Mouse (Mus musculus) myocyte (in vitro differentiated cells): ENCODE results near the gene Acer1.

Source experiments
- MAX ChIP-seq: IDR thresholded peaks from one replicate; pipeline ENCODE4 v1.6.1; 2011; ENCODE audit warnings: low read depth, mild to moderate bottlenecking, control low read depth
- MYOD1 ChIP-seq, 3 experiments: IDR thresholded peaks; one replicate each; pipeline ENCODE4 v1.6.1; 2011; ENCODE audit warnings: control low read depth in 2 of 3, low read depth in 2 of 3, mild to moderate bottlenecking in 2 of 3, moderate library complexity in 1 of 3; ENCODE audit not compliant: insufficient read length in 2 of 3, control insufficient read depth in 1 of 3
- MYOG ChIP-seq, 3 experiments: IDR thresholded peaks; one replicate each; pipeline ENCODE4 v1.6.1; 2011; ENCODE audit warnings: control low read depth in 2 of 3, low read depth in 2 of 3, mild to moderate bottlenecking in 2 of 3; ENCODE audit not compliant: insufficient read length in 2 of 3, control insufficient read depth in 1 of 3, insufficient read depth in 1 of 3
- POLR2A ChIP-seq: IDR thresholded peaks from one replicate; pipeline ENCODE4 v1.6.1; 2011; ENCODE audit warnings: low read depth, mild to moderate bottlenecking, control low read depth, moderate library complexity; ENCODE audit not compliant: insufficient read length
- REST ChIP-seq: IDR thresholded peaks from one replicate; pipeline ENCODE4 v1.6.1; 2011; ENCODE audit warnings: mild to moderate bottlenecking, control low read depth, moderate library complexity; ENCODE audit not compliant: insufficient read depth, insufficient read length
- TCF12 ChIP-seq: IDR thresholded peaks from one replicate; pipeline ENCODE4 v1.6.1; 2011; ENCODE audit warnings: mild to moderate bottlenecking, control low read depth; ENCODE audit not compliant: poor library complexity, insufficient read depth, severe bottlenecking
- USF1 ChIP-seq: IDR thresholded peaks from one replicate; pipeline ENCODE4 v1.6.1; 2011; ENCODE audit warnings: low read depth, mild to moderate bottlenecking, control low read depth, moderate library complexity

DNA sequence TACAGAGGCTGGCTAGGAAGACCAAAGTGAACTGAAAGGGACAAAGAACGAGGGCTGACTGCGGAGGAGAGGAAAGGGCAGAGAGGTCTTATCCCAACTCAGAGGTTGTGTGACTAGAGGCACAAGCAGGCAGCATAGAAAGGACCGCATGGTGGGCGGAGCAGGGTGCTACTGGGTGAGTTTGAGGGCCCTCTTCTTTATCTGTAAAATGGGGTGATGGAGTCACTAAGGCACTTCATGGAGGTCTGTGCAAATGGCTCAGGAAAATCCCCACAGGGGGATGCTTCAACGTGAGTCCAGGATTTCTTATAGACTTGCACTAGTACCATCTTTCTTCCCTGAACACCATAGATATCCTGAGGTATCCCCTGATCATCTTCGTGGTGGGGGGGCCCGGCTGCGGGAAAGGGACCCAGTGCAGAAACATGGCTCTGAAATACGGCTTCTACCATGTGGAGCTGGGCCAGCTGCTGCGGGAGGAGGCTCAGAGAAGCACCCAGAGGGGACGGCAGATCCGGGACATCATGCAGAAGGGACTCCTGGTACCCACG, 30.4 kb upstream of the Acer1 start:
- TF ChIP-seq POLR2A (no peak), USF1 (no peak), TCF12 (no peak), MAX (no peak), REST (no peak), MYOG (IDR thresholded peaks at IDR 0.05; ENCODE audit: control insufficient read depth in 1 of 3, insufficient read depth in 1 of 3, insufficient read length in 2 of 3, low read depth in 2 of 3) (no peak), MYOD1 (IDR thresholded peaks at IDR 0.05; ENCODE audit: control insufficient read depth in 1 of 3, insufficient read length in 2 of 3, low read depth in 2 of 3) (no peak)
